Mouse (Mus musculus) brown adipose tissue, adult 24 weeks (tissue): ENCODE data around the gene Nudt14. TPM values are rescaled to one million over a fixed set of nuclear protein-coding genes. Genes with fewer than 3 reads are reported as not detected.

ENCODE experiments used
- H3K27ac ChIP-seq: fragments of 200-500 bp; replicated peaks from 2 replicates; pipeline ENCODE4 v1.5.1; 2012; ENCODE audit warnings: low read depth, mild to moderate bottlenecking, low read length
- H3K4me1 ChIP-seq: fragments of 200-500 bp; 2 replicates; pipeline ENCODE4 v1.6.1; 2012; ENCODE audit warnings: low read length, mixed read lengths; ENCODE audit not compliant: control insufficient read depth, insufficient read depth, insufficient read length
- H3K4me3 ChIP-seq: fragments of 200-500 bp; 2 replicates; pipeline ENCODE4 v1.5.1; 2012; ENCODE audit warnings: low read depth, mild to moderate bottlenecking, low read length, moderate library complexity; ENCODE audit not compliant: insufficient read depth
- polyA plus RNA-seq: library from polyadenylated mRNA; stranded (reverse); fragments of >200 nt; gene quantifications from 2 replicates; pipeline ENCODE4 v1.2.4, GENCODE M21; 2012; ENCODE audit not compliant: missing spikeins, insufficient read depth, insufficient read length

The Nudt14 gene
- polyA plus RNA-seq, 1 experiment = 19.4 TPM

- H3K4me3 ChIP-seq = no peak overlapping the region
- H3K27ac ChIP-seq = no peak overlapping the region
- H3K4me1 ChIP-seq = no peaks in the 10 kb centered on the region
These were observed 32.9 kb downstream of the Nudt14 start for GRCm38 (mm10) chr12:112908991-112909390.

GRCm38 (mm10) chr12:112905001-112905400, 36.9 kb downstream of the Nudt14 start:
- no peak overlapping the region for H3K27ac ChIP-seq
- no peak overlapping the region for H3K4me3 ChIP-seq
- H3K4me1 ChIP-seq = no peaks in the 10 kb centered on the region

- H3K4me1 ChIP-seq = no peaks in the 10 kb centered on the region
- no peak overlapping the region for H3K4me3 ChIP-seq
- no peak overlapping the region for H3K27ac ChIP-seq
These were observed 38.0 kb downstream of the Nudt14 start for GRCm38 (mm10) chr12:112903941-112904340.

- Histone ChIP-seq H3K27ac (no peak overlapping the region), H3K4me3 (no peak overlapping the region), H3K4me1 (peaks cover 6% of the 10 kb centered on the region; the same call in 1 of the 2 replicates)
These were observed 41.3 kb downstream of the Nudt14 start for GRCm38 (mm10) chr12:112900641-112901040.

- Histone ChIP-seq H3K4me3 (no peak overlapping the region), H3K27ac (no peak overlapping the region)
These were observed 43.0 kb downstream of the Nudt14 start for GRCm38 (mm10) chr12:112898960-112899359.

GRCm38 (mm10) chr12:112898351-112898750, 43.6 kb downstream of the Nudt14 start:
- peak overlapping the region; percentile 77 for H3K27ac ChIP-seq
- peaks cover 15% of the 10 kb centered on the region for H3K4me1 ChIP-seq
- peak overlapping the region; percentile 19; the same call in 1 of the 2 replicates for H3K4me3 ChIP-seq

More at GRCm38 (mm10) chr12:112898960-112899359, 43.0 kb downstream of the Nudt14 start:
- peaks cover 14% of the 10 kb centered on the region for H3K4me1 ChIP-seq

- H3K4me3 ChIP-seq = peak overlapping the region; percentile 24; the same call in 1 of the 2 replicates
- peak overlapping the region; percentile 98 for H3K27ac ChIP-seq
- peaks cover 15% of the 10 kb centered on the region for H3K4me1 ChIP-seq
These were observed 44.3 kb downstream of the Nudt14 start for GRCm38 (mm10) chr12:112897522-112898212.

GRCm38 (mm10) chr12:112894969-112895368, 47.0 kb downstream of the Nudt14 start:
- Histone ChIP-seq H3K4me3 (peak overlapping the region; percentile 12), H3K27ac (peak overlapping the region; percentile 85), H3K4me1 (peaks cover 15% of the 10 kb centered on the region)

- H3K4me1 ChIP-seq = peaks cover 15% of the 10 kb centered on the region
- no peak overlapping the region for H3K4me3 ChIP-seq
- peak overlapping the region; percentile 33; the same call in 1 of the 2 replicates for H3K27ac ChIP-seq
These were observed 47.5 kb downstream of the Nudt14 start for GRCm38 (mm10) chr12:112894303-112894884.

GRCm38 (mm10) chr12:112885465-112885864, 56.5 kb downstream of the Nudt14 start:
- no peak overlapping the region for H3K4me3 ChIP-seq
- H3K27ac ChIP-seq = no peak overlapping the region
- no peaks in the 10 kb centered on the region; the same call in 1 of the 2 replicates for H3K4me1 ChIP-seq

Other genes with a start within 250 kb of the Nudt14 start
- gene Cep170b, start 221.7 kb downstream of the Nudt14 start, polyA plus RNA-seq = 1.6 and 1.8 TPM in 2 replicates
- gene Pld4, start 181.5 kb downstream of the Nudt14 start, polyA plus RNA-seq = 7.5 and 9.4 TPM in 2 replicates
- gene Ahnak2, start 139.5 kb downstream of the Nudt14 start, polyA plus RNA-seq = 2.9 and 3.2 TPM in 2 replicates
- gene Clba1, start 133.2 kb downstream of the Nudt14 start, polyA plus RNA-seq = 0.63 and 1.7 TPM in 2 replicates
- 3.1 and 5.5 TPM in 2 replicates for gene Cdca4, start 112.7 kb downstream of the Nudt14 start, polyA plus RNA-seq
- gene Gpr132, start 73.9 kb downstream of the Nudt14 start, polyA plus RNA-seq = not detected in 2 replicates
- 2.2 and 3.2 TPM in 2 replicates for gene Jag2, start 12.3 kb downstream of the Nudt14 start, polyA plus RNA-seq
- gene Btbd6, start 34.4 kb upstream of the Nudt14 start, polyA plus RNA-seq = 10.1 and 10.9 TPM in 2 replicates
- gene Brf1, start 58.6 kb upstream of the Nudt14 start, polyA plus RNA-seq = 11.1 and 12.2 TPM in 2 replicates
- 8.8 and 15.8 TPM in 2 replicates for gene Pacs2, start 72.4 kb upstream of the Nudt14 start, polyA plus RNA-seq
- not detected in 2 replicates for gene Tex22, start 132.4 kb upstream of the Nudt14 start, polyA plus RNA-seq
- gene Mta1, start 156.2 kb upstream of the Nudt14 start, polyA plus RNA-seq = 19.6 and 20.6 TPM in 2 replicates
- 29.0 and 29.8 TPM in 2 replicates for gene Crip2, start 198.1 kb upstream of the Nudt14 start, polyA plus RNA-seq
- 117 and 127 TPM in 2 replicates for gene Crip1, start 204.2 kb upstream of the Nudt14 start, polyA plus RNA-seq
- gene Tedc1, start 214.3 kb upstream of the Nudt14 start, polyA plus RNA-seq = not detected in 2 replicates
- gene Tmem121, start 243.8 kb upstream of the Nudt14 start, polyA plus RNA-seq = not detected in 2 replicates